Mouse (Mus musculus) small intestine, adult 2 months (tissue): Measurements from ENCODE around the gene Dnm1.

ENCODE experiments used
- CTCF ChIP-seq: fragments of 200-500 bp; IDR thresholded peaks from 2 replicates; pipeline ENCODE4 v1.5.1; 2012; ENCODE audit warnings: low read depth, mild to moderate bottlenecking, control low read depth, inconsistent platforms, low read length, moderate library complexity, mixed read lengths; ENCODE audit not compliant: insufficient replicate concordance, insufficient read length; ENCODE audit errors: extremely low read depth
- POLR2A ChIP-seq: fragments of 200-500 bp; IDR thresholded peaks from 2 replicates; pipeline ENCODE4 v1.6.1; 2012; ENCODE audit warnings: low read depth, mild to moderate bottlenecking, control low read depth, inconsistent platforms, low read length, moderate library complexity

DNA sequence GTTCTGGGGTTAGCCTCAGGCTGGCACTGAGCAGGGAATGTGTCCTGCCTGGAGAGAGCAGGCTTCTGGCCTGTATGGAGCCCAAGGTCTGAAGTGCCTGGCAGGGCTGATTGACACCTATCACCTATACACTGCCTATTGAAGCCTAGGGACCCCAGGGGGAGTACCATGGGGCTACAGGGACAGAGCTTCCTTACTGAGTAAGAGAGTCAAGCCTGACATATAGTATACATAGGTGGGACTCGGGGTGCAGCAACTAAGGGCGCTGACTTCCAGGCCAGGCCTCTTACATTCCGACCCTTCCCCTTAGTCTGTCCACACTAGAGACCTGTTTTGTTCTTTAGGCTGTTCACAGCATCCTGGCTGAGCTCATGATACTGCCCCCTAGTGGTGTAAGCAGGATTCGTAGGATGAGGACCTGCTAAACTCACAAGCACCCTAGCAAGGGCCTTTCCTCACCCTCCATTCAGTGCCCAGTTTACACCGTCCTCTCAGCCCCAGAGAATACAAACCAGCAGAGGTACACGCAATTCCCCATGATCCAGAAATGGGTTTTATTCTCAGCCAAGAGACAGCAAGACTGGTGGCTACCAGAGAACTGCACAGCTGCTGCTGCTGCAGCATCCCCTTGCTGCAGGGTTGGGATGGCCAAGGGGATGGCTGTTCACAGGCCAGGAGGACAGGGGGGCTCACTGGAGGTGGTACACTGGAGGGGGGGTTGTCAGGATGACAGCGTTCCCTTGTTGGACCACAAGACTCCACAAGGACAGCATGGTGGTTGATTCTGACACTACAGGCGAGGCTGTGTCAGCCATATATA, 45.0 kb downstream of the Dnm1 start:
- no peak for TF ChIP-seq POLR2A
- peak; percentile 87; the same call in 1 of the 2 replicates for TF ChIP-seq CTCF
